Comparison of ENCODE assay signal across 12 mouse cellular contexts in genomic region chr8:93919422-93919821, GRCm38 (mm10).
DNase-seq lines count a peak whose midpoint lies in the region; ATAC-seq and TF ChIP-seq lines count a peak whose summit lies in the region.
"Had no signal": no experiment of that assay in that cellular context is flagged by ENCODE, and none has a peak within 500 bp of the region (broad histone marks: within the 10 kb centered on the region; RNA-seq: fewer than 3 reads in every experiment).

No protein-coding gene starts in this region.

- H3K9ac ChIP-seq in hindbrain, embryonic 14.5 days: 0 out of 2 replicates have a peak overlapping the region, but pooled peaks have one; percentile 0
- no peak overlapping the region for H3K9ac ChIP-seq in neural tube, embryonic 15.5 days (replicated peaks)
- H3K9ac ChIP-seq: lung, embryonic 15.5 days had no signal

- H3K27ac ChIP-seq in left cerebral cortex, adult 2 months: peak overlapping the region; percentile 84
- peak overlapping the region; percentile 37; the same call in 1 of the 2 replicates for H3K27ac ChIP-seq in embryonic facial prominence, embryonic 10.5 days (replicated peaks)
- peak overlapping the region; percentile 91 for H3K27ac ChIP-seq in hindbrain, embryonic 14.5 days
- peak overlapping the region; percentile 84 for H3K27ac ChIP-seq in neural tube, embryonic 15.5 days (replicated peaks)
- H3K27ac ChIP-seq in heart, embryonic 10.5 days: no peak overlapping the region
- H3K27ac ChIP-seq: limb, embryonic 10.5 days; lung, embryonic 15.5 days had no signal

- no peaks in the 10 kb centered on the region for H3K9me3 ChIP-seq in embryonic facial prominence, embryonic 10.5 days
- H3K9me3 ChIP-seq in hindbrain, embryonic 14.5 days (ENCODE audit: control insufficient read depth, low read length): no peaks in the 10 kb centered on the region
- no peaks in the 10 kb centered on the region for H3K9me3 ChIP-seq in neural tube, embryonic 15.5 days (replicated peaks)
- H3K9me3 ChIP-seq in heart, embryonic 10.5 days: no peaks in the 10 kb centered on the region
- H3K9me3 ChIP-seq: limb, embryonic 10.5 days; lung, embryonic 15.5 days had no signal

- H3K27me3 ChIP-seq in embryonic facial prominence, embryonic 10.5 days (replicated peaks; ENCODE audit: low read depth, poor library complexity, severe bottlenecking): peaks cover 45% of the 10 kb centered on the region
- no peaks in the 10 kb centered on the region for H3K27me3 ChIP-seq in hindbrain, embryonic 14.5 days (ENCODE audit: control insufficient read depth, insufficient read depth, low read length)
- H3K27me3 ChIP-seq in neural tube, embryonic 15.5 days (replicated peaks): no peaks in the 10 kb centered on the region
- H3K27me3 ChIP-seq in heart, embryonic 10.5 days (ENCODE audit: insufficient read depth, poor library complexity, severe bottlenecking): peaks cover 7% of the 10 kb centered on the region

- DNase-seq in left cerebral cortex, adult 2 months (ENCODE audit: extremely low spot score in 1 of 2, low spot score in 2 of 2): no peak
- no peak for DNase-seq in left cerebral cortex, adult 11 months (ENCODE audit: low spot score)
- DNase-seq in embryonic facial prominence, embryonic 10.5 days (ENCODE audit: low spot score): no peak
- DNase-seq in hindbrain, embryonic 14.5 days (ENCODE audit: low spot score): no peak
- no peak for DNase-seq in gastrocnemius, adult 8-10 months (ENCODE audit: low spot score in 2 of 2)
- no peak for DNase-seq in adrenal gland, postnatal 36 days
- no peak for DNase-seq in heart, embryonic 10.5 days (ENCODE audit: low spot score)
- DNase-seq: kidney, postnatal 4 days had no signal

- 79% methylated on average over 3 of the region's 3 CpGs for WGBS in embryonic facial prominence, embryonic 10.5 days
- WGBS in hindbrain, embryonic 14.5 days: 62% methylated on average over 3 of the region's 3 CpGs
- 45% methylated on average over 3 of the region's 3 CpGs for WGBS in neural tube, embryonic 15.5 days
- 74% methylated on average over 3 of the region's 3 CpGs for WGBS in heart, embryonic 10.5 days

- TF ChIP-seq CTCF in left cerebral cortex, adult 2 months (IDR thresholded peaks at IDR 0.05): no peak

- no peak overlapping the region for H3K4me3 ChIP-seq in left cerebral cortex, adult 2 months
- H3K4me3 ChIP-seq in embryonic facial prominence, embryonic 10.5 days: no peak overlapping the region
- H3K4me3 ChIP-seq in hindbrain, embryonic 14.5 days (replicated peaks; ENCODE audit: low read length): no peak overlapping the region
- no peak overlapping the region for H3K4me3 ChIP-seq in neural tube, embryonic 15.5 days (replicated peaks)
- H3K4me3 ChIP-seq in heart, embryonic 10.5 days: no peak overlapping the region
- H3K4me3 ChIP-seq: limb, embryonic 10.5 days; lung, embryonic 15.5 days had no signal

- no peaks in the 10 kb centered on the region for H3K36me3 ChIP-seq in embryonic facial prominence, embryonic 10.5 days (replicated peaks)
- no peaks in the 10 kb centered on the region for H3K36me3 ChIP-seq in hindbrain, embryonic 14.5 days (replicated peaks; ENCODE audit: control insufficient read depth, insufficient read depth)
- H3K36me3 ChIP-seq in neural tube, embryonic 15.5 days: no peaks in the 10 kb centered on the region
- H3K36me3 ChIP-seq in heart, embryonic 10.5 days: no peaks in the 10 kb centered on the region
- H3K36me3 ChIP-seq: limb, embryonic 10.5 days; lung, embryonic 15.5 days had no signal

- peaks cover 42% of the 10 kb centered on the region for H3K4me1 ChIP-seq in embryonic facial prominence, embryonic 10.5 days
- peaks cover 77% of the 10 kb centered on the region for H3K4me1 ChIP-seq in hindbrain, embryonic 14.5 days (replicated peaks; ENCODE audit: control insufficient read depth, insufficient read depth, low read length)
- H3K4me1 ChIP-seq in neural tube, embryonic 15.5 days: peaks cover 66% of the 10 kb centered on the region
- H3K4me1 ChIP-seq in heart, embryonic 10.5 days: peaks cover 34% of the 10 kb centered on the region

- no peak overlapping the region for H3K4me2 ChIP-seq in hindbrain, embryonic 14.5 days (replicated peaks)
- no peak overlapping the region for H3K4me2 ChIP-seq in neural tube, embryonic 15.5 days
- H3K4me2 ChIP-seq: lung, embryonic 15.5 days had no signal

- intact Hi-C loops in left cerebral cortex, adult 2 months (cut with DNase I): no loop called here

- no peak for ATAC-seq in hindbrain, embryonic 14.5 days (ENCODE audit: low FRiP score)
- no peak for ATAC-seq in neural tube, embryonic 15.5 days (ENCODE audit: low FRiP score)
- ATAC-seq: CD4-positive, CD25-positive, alpha-beta regulatory T cell, adult 4 months had no signal
